Mouse (Mus musculus): ENCODE data around the gene Map6.

Gene Map6

GRCm38 (mm10) chr7:99323321-99323700, 56.1 kb downstream of the Map6 start:
- ChIA-PET CTCF (interaction anchor here in 3 of 4 experiments (0.5 to 1.8 kb wide), 5 partner anchors 9 to 129 kb away, joined by 3 to 6 read pairs (median 5); partner anchors contain the start of gene Gdpd5 (in 1 of the 3)), POLR2A (interaction anchor here in 2 of 4 experiments (0.9 to 1.3 kb wide), 4 partner anchors 11 to 41 kb away, joined by 3 read pairs; partner anchors contain the start of gene Serpinh1 (in 1 of the 2))

- POLR2A ChIA-PET: interaction anchor here in 3 of 4 experiments (0.6 to 2.0 kb wide), 7 partner anchors 10 to 157 kb away, joined by 3 to 6 read pairs (median 4); no protein-coding TSS in a partner anchor
These were observed 57.6 kb downstream of the Map6 start for GRCm38 (mm10) chr7:99324810-99325209.

GRCm38 (mm10) chr7:99326128-99326527, 58.9 kb downstream of the Map6 start:
- ChIA-PET POLR2A (interaction anchor here in 2 of 4 experiments (0.6 to 2.2 kb wide), 11 partner anchors 9 to 59 kb away, joined by 3 to 7 read pairs (median 4); partner anchors contain the start of genes Map6 (in 1 of the 2) and Serpinh1 (in 1 of the 2)), CTCF (interaction anchor here in 2 of 4 experiments (1.1 to 1.3 kb wide), 2 partner anchors 39 to 49 kb away, joined by 4 to 5 read pairs; no protein-coding TSS in a partner anchor)

More at GRCm38 (mm10) chr7:99324810-99325209, 57.6 kb downstream of the Map6 start:
- CTCF ChIA-PET: interaction anchor here in 3 of 4 experiments (0.6 to 1.4 kb wide), 5 partner anchors 8 to 244 kb away, joined by 3 to 4 read pairs (median 3); no protein-coding TSS in a partner anchor

- CTCF ChIA-PET: interaction anchor here (0.6 to 1.3 kb wide), 10 partner anchors 20 to 1960 kb away, joined by 3 to 10 read pairs (median 4); no protein-coding TSS in a partner anchor
- POLR2A ChIA-PET: interaction anchor here in 3 of 4 experiments (0.6 to 2.5 kb wide), 20 partner anchors 8 to 1037 kb away, joined by 3 to 16 read pairs (median 4); partner anchors contain the start of gene Gdpd5 (in 1 of the 3)
These were observed 61.6 kb downstream of the Map6 start for GRCm38 (mm10) chr7:99328847-99329246.

- CTCF ChIA-PET: interaction anchor here in 3 of 4 experiments (0.5 to 1.7 kb wide), 9 partner anchors 18 to 109 kb away, joined by 3 to 10 read pairs (median 4); no protein-coding TSS in a partner anchor
These were observed 62.8 kb downstream of the Map6 start for GRCm38 (mm10) chr7:99330012-99330411.

GRCm38 (mm10) chr7:99332774-99333480, 65.7 kb downstream of the Map6 start:
- CTCF ChIA-PET: interaction anchor here (0.5 to 4.2 kb wide), 63 partner anchors 8 to 1871 kb away, joined by 3 to 81 read pairs (median 5); partner anchors contain the start of genes Gdpd5 (in 2 of the 4) and Serpinh1 (in 2 of the 4)
- POLR2A ChIA-PET: interaction anchor here in 3 of 4 experiments (0.5 to 2.0 kb wide), 16 partner anchors 14 to 151 kb away, joined by 3 to 13 read pairs (median 4); partner anchors contain the start of genes Serpinh1 (in 2 of the 3) and Rps3 (in 1 of the 3)

More at GRCm38 (mm10) chr7:99330012-99330411, 62.8 kb downstream of the Map6 start:
- POLR2A ChIA-PET: interaction anchor here in 3 of 4 experiments (0.6 to 2.5 kb wide), 19 partner anchors 9 to 860 kb away, joined by 3 to 16 read pairs (median 3); partner anchors contain the start of gene Gdpd5 (in 1 of the 3)

- ChIA-PET CTCF (no interaction called here), POLR2A (interaction anchor here in 1 of 4 experiments (0.7 kb wide), 1 partner anchor 11 kb away, joined by 3 read pairs; no protein-coding TSS in a partner anchor)
These were observed 73.5 kb downstream of the Map6 start for GRCm38 (mm10) chr7:99340736-99341135.

- POLR2A ChIA-PET: interaction anchor here in 2 of 4 experiments (0.5 to 1.5 kb wide), 4 partner anchors 9 to 15 kb away, joined by 3 to 7 read pairs (median 3); partner anchors contain the start of gene Serpinh1 (in 1 of the 2)
- CTCF ChIA-PET: interaction anchor here in 1 of 4 experiments (1.2 kb wide), 1 partner anchor 10 kb away, joined by 3 read pairs; the partner anchor contains the start of gene Serpinh1
These were observed 76.3 kb downstream of the Map6 start for GRCm38 (mm10) chr7:99343577-99343976.

- POLR2A ChIA-PET: interaction anchor here in 1 of 4 experiments (0.8 to 2.0 kb wide), 5 partner anchors 9 to 29 kb away, joined by 3 to 6 read pairs (median 4); no protein-coding TSS in a partner anchor
- CTCF ChIA-PET: interaction anchor here in 2 of 4 experiments (0.8 to 1.8 kb wide), 4 partner anchors 15 to 86 kb away, joined by 3 to 4 read pairs (median 4); no protein-coding TSS in a partner anchor
These were observed 80.0 kb downstream of the Map6 start for GRCm38 (mm10) chr7:99347268-99347667.

- ChIA-PET POLR2A (interaction anchor here in 2 of 4 experiments (1.1 to 2.0 kb wide), 4 partner anchors 12 to 128 kb away, joined by 3 to 6 read pairs (median 4); no protein-coding TSS in a partner anchor), CTCF (interaction anchor here in 3 of 4 experiments (0.6 to 2.1 kb wide), 7 partner anchors 16 to 99 kb away, joined by 3 to 9 read pairs (median 4); no protein-coding TSS in a partner anchor)
These were observed 81.6 kb downstream of the Map6 start for GRCm38 (mm10) chr7:99348883-99349282.

- ChIA-PET POLR2A (interaction anchor here in 3 of 4 experiments (0.5 to 3.0 kb wide), 7 partner anchors 10 to 1214 kb away, joined by 3 to 20 read pairs (median 4); no protein-coding TSS in a partner anchor), CTCF (interaction anchor here in 3 of 4 experiments (0.6 to 2.1 kb wide), 5 partner anchors 15 to 133 kb away, joined by 3 to 9 read pairs (median 5); no protein-coding TSS in a partner anchor)
These were observed 82.8 kb downstream of the Map6 start for GRCm38 (mm10) chr7:99349782-99350720.

- CTCF ChIA-PET: interaction anchor here in 3 of 4 experiments (1.0 to 2.8 kb wide), 5 partner anchors 14 to 101 kb away, joined by 3 to 12 read pairs (median 5); no protein-coding TSS in a partner anchor
- POLR2A ChIA-PET: interaction anchor here in 3 of 4 experiments (0.6 to 3.0 kb wide), 12 partner anchors 7 to 166 kb away, joined by 3 to 20 read pairs (median 4); partner anchors contain the start of gene Gdpd5 (in 1 of the 3)
These were observed 84.0 kb downstream of the Map6 start for GRCm38 (mm10) chr7:99351104-99351801.

- CTCF ChIA-PET: interaction anchor here (0.6 to 2.8 kb wide), 11 partner anchors 13 to 514 kb away, joined by 3 to 12 read pairs (median 5); no protein-coding TSS in a partner anchor
These were observed 84.7 kb downstream of the Map6 start for GRCm38 (mm10) chr7:99351802-99352517.

GRCm38 (mm10) chr7:99352526-99353400, 85.5 kb downstream of the Map6 start, which contains the start of gene Serpinh1:
Gene Serpinh1 (minus strand): TSS chr7:99353239.
- POLR2A ChIA-PET: interaction anchor here in 3 of 4 experiments (0.6 to 3.0 kb wide), 23 partner anchors 8 to 164 kb away, joined by 3 to 20 read pairs (median 5); partner anchors contain the start of genes Gdpd5 (in 1 of the 3), Map6 (in 1 of the 3) and Rps3 (in 1 of the 3)
- CTCF ChIA-PET: interaction anchor here (0.5 to 2.8 kb wide), 13 partner anchors 9 to 515 kb away, joined by 3 to 12 read pairs (median 4); no protein-coding TSS in a partner anchor

More at GRCm38 (mm10) chr7:99351802-99352517, 84.7 kb downstream of the Map6 start:
- POLR2A ChIA-PET: interaction anchor here in 3 of 4 experiments (0.6 to 3.0 kb wide), 20 partner anchors 8 to 165 kb away, joined by 3 to 20 read pairs (median 4); partner anchors contain the start of genes Gdpd5 (in 1 of the 3) and Rps3 (in 1 of the 3)

Measured in embryonic stem cell, embryonic (primary cell).